Mouse (Mus musculus) kidney, adult 2 months (tissue): ENCODE measurements at regions not wholly inside any gene's neighbourhood (a gene's known extent, or its start where the extent isn't known, plus 50 kb on each side); places are given as distances from the start of the nearest gene placed in this dataset.

ENCODE experiments used
- CTCF ChIP-seq: fragments of 200-500 bp; conservative IDR thresholded peaks from 2 replicates; pipeline ENCODE4 v1.5.1; 2011; ENCODE audit warnings: low read depth, mild to moderate bottlenecking, control low read depth, low read length, moderate library complexity, mixed read lengths; ENCODE audit not compliant: insufficient read depth, insufficient read length
- POLR2A ChIP-seq: fragments of 200-500 bp; IDR thresholded peaks from one replicate; pipeline ENCODE4 v1.6.1; 2011; ENCODE audit warnings: low read depth, low read length, control low read depth

GRCm38 (mm10) chr1:143053161-143053560, 587.3 kb upstream of the B3galt2 start:
- no peak for TF ChIP-seq CTCF
- TF ChIP-seq POLR2A: no peak
